Mouse (Mus musculus) right cerebral cortex, postnatal 10 days (tissue): ENCODE results near the gene Tnrc18.

Experiments used
- DNase-seq, 2 experiments: peaks; one replicate each; pipeline ENCODE4 v3.0.0; 2021; ENCODE audit warnings: low spot score in 2 of 2

Gene Tnrc18

DNA sequence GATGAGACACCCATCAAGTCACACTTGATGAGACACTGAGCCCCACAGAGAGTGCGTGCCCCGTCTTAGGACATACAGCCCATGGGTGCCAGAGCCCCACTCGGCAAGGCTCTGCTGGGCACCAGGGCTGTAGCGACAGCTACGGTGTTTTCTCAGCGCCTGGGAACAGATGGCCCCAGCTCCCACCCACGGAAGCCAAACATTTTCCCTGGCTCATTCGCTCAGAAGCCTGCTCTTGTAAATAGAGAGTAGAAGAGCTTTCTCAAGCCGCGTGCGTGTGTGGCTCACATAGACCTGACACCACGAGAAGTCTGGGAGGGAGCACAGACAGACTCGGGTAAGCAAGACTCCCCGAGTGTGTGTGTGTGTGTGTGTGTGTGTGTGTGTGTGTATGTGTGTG, 125.2 kb downstream of the Tnrc18 start, which contains the start of gene Slc29a4:
Gene Slc29a4, plus strand, starts transcription at position 265 of the 400 bp plus-strand sequence.
- DNase-seq, result peak; percentile 84 to 90

DNA sequence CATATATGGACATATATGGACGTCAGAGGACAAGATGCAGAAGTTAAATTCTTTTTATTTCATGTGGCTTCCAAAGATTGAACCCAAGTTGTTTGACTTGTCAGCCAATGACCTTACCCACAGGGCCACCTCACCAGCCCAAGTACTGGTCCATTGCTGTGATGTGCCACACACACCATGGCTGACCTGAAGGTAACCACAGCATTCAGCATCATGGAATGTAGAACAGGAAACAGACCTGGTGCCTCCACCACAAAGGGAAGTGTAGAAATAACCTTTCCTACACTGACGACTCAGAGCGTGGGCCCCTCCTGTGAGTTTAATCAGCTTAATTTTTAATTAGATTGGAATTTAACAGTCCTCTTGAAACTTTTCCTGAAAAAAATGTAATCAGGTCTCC, 127.1 kb downstream of the Tnrc18 start:
- no peak for DNase-seq

DNA sequence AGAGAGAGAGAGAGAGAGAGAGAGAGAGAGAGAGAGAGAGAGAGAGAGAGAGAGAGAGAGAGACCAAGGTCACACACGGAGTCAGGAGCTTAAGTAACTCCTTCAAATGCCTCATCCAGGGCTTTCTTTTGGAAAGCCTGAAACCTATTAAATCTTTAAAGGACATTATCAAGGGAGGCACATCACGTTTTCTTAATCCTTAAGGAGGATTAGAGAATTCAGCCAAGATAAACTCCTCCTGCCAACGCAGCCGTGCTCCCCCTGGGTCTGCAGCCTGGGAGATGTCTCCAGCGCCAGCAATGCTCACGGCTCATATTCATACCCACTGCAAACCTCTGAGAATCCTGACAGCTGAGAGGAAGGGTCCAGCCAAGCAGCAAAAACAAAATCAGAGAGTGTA, 128.6 kb downstream of the Tnrc18 start:
- DNase-seq, result no peak

DNA sequence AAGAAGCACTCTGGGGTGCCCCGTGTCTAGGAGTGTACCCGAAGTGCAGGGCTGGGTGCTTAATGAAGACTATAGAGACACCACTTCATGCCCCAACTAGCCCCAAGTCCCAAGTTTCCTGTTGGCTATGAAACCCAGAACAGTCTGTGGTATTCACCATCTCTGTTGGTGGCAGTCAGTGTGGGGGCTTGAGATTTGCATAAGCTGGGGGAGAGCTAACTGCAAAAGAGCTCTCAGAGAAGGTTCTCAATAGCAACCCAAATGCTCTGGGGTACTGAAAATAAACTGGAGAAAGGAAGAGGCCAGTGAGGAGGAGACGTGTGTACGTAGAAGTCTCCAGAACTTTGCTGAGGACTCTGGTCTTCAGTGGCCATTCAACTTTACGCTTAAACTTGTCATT, 134.9 kb downstream of the Tnrc18 start:
- no peak for DNase-seq

DNA sequence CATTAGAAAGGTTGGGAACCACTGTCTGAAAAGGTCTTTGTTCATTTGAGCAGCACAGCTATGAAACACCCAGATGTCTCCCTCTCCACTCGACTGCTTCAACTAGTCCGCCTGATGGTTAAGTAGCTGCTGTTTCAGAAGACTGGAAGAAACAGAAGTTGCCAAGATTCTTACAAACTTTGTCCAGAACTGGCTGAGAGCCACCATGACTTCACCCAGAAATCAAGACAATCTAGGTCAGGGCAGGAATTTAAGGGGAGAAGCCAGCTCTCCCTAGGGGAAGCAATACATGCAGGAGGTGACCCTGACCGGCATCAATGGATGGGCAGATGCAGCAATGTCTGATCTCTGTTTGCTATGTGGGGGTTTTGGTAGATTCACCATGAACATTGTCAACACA, 135.6 kb downstream of the Tnrc18 start:
- DNase-seq, result no peak

DNA sequence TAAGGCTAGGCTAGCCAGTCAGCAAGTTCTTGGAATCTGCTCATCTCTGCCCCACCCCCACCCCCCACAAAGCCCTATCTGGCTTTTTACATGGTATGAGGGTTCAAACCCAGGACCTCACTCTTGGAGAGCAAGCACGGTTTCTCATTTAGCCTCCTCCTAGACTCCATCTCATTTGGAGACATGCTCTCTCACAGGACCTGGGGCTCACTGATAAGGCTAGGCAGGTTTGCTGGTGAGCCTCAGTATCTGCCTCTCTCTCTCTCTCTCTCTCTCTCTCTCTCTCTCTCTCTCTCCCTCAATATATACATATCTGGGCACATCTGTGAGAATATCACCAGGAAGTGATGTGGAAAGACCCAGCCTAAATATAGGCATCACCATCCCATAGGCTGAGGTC, 138.4 kb downstream of the Tnrc18 start:
- no peak for DNase-seq

DNA sequence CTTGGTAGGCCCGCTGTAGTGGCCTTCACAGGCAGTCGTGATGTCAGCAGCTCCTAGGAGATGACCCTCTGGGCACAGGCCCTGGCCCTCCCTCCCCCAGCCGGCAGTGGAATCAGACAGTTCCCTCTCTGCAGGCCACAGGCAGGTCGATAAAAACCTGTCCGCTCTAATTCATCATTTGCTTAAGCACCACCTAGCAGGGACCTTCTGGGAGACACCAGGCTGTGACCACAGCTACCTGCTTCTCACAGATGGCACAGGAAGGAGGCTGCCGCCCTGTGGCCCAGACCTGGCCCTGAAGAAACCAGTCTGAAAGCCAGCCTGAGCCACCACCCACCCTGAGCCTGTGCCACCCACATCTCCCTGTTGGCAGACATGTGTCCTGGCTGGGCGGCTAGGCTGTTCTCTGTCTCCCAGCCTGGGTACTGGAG, 139.3 kb downstream of the Tnrc18 start:
- no peak for DNase-seq
